Mouse (Mus musculus): Measurements from ENCODE around the gene Gh.
A peak's percentile ranks its signal among the peaks of the same experiment; 100 is the strongest.

Gh gene

GRCm38 (mm10) chr11:106284126-106284525 lies 17.5 kb downstream of the Gh start:
- Histone ChIP-seq H3K27me3 (ENCODE audit: insufficient read depth, low read length) (peaks cover 56% of the 10 kb centered on the region), H3K4me3 (replicated peaks; ENCODE audit: low read length) (no peak overlapping the region), H3K9me3 (ENCODE audit: low read length) (no peaks in the 10 kb centered on the region), H3K4me1 (replicated peaks; ENCODE audit: low read depth, low read length) (peaks cover 9% of the 10 kb centered on the region), H3K36me3 (ENCODE audit: insufficient read depth, low read length) (no peaks in the 10 kb centered on the region)
- TF ChIP-seq CTCF (conservative IDR thresholded peaks at IDR 0.05; ENCODE audit: low read length) (no peak), NANOG (IDR thresholded peaks at IDR 0.05; ENCODE audit: borderline replicate concordance, low read length) (no peak), POU5F1 (IDR thresholded peaks at IDR 0.05; ENCODE audit: borderline replicate concordance, low read length) (no peak)

DNA sequence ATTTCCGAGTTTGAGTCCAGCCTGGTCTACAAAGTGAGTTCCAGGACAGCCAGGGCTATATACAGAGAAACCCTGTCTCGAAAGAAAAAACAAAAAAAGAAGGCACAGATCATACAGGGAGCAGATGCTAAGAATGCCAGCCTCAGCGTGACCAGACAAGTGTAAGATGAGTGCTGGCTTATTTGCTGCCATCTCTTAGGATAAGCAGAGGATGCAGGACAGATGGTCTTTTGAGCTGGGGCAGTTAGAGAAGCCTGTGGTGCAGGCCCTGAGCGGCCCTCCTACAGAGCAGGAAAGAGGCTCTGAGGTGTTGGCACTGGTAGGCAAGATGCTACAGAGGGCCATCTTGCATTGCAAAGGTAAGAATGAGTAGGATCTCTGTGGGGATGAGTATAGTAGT lies 18.3 kb downstream of the Gh start:
- H3K4me3 ChIP-seq (replicated peaks; ENCODE audit: low read length), result no peak overlapping the region
- H3K27me3 ChIP-seq (ENCODE audit: insufficient read depth, low read length), result peaks cover 61% of the 10 kb centered on the region
- H3K4me1 ChIP-seq (replicated peaks; ENCODE audit: low read depth, low read length), result peaks cover 9% of the 10 kb centered on the region
- no peaks in the 10 kb centered on the region for H3K36me3 ChIP-seq (ENCODE audit: insufficient read depth, low read length)
- H3K9me3 ChIP-seq (ENCODE audit: low read length), result no peaks in the 10 kb centered on the region
- TF ChIP-seq CTCF (conservative IDR thresholded peaks at IDR 0.05; ENCODE audit: low read length), result no peak
- no peak for TF ChIP-seq POU5F1 (IDR thresholded peaks at IDR 0.05; ENCODE audit: borderline replicate concordance, low read length)
- TF ChIP-seq NANOG (IDR thresholded peaks at IDR 0.05; ENCODE audit: borderline replicate concordance, low read length), result no peak

GRCm38 (mm10) chr11:106282452-106282851 lies 19.2 kb downstream of the Gh start:
- Histone ChIP-seq H3K4me3 (replicated peaks; ENCODE audit: low read length) (no peak overlapping the region), H3K4me1 (replicated peaks; ENCODE audit: low read depth, low read length) (peaks cover 9% of the 10 kb centered on the region), H3K36me3 (ENCODE audit: insufficient read depth, low read length) (no peaks in the 10 kb centered on the region), H3K9me3 (ENCODE audit: low read length) (no peaks in the 10 kb centered on the region), H3K27me3 (ENCODE audit: insufficient read depth, low read length) (peaks cover 65% of the 10 kb centered on the region)
- TF ChIP-seq CTCF (conservative IDR thresholded peaks at IDR 0.05; ENCODE audit: low read length) (no peak), POU5F1 (IDR thresholded peaks at IDR 0.05; ENCODE audit: borderline replicate concordance, low read length) (no peak), NANOG (IDR thresholded peaks at IDR 0.05; ENCODE audit: borderline replicate concordance, low read length) (no peak)

GRCm38 (mm10) chr11:106276454-106276853 lies 25.2 kb downstream of the Gh start, which contains the start of gene Tcam1:
Tcam1 (plus strand) TSS chr11:106276672.
- peak; percentile 34 for TF ChIP-seq CTCF (conservative IDR thresholded peaks at IDR 0.05; ENCODE audit: low read length)
- no peak for TF ChIP-seq NANOG (IDR thresholded peaks at IDR 0.05; ENCODE audit: borderline replicate concordance, low read length)
- TF ChIP-seq POU5F1 (IDR thresholded peaks at IDR 0.05; ENCODE audit: borderline replicate concordance, low read length), result no peak
- Histone ChIP-seq H3K36me3 (ENCODE audit: insufficient read depth, low read length) (no peaks in the 10 kb centered on the region), H3K4me3 (replicated peaks; ENCODE audit: low read length) (no peak within 1 kb of the TSS), H3K4me1 (replicated peaks; ENCODE audit: low read depth, low read length) (peaks cover 38% of the 10 kb centered on the region), H3K27me3 (ENCODE audit: insufficient read depth, low read length) (peaks cover 33% of the 10 kb centered on the region), H3K9me3 (ENCODE audit: low read length) (no peaks in the 10 kb centered on the region)

- peaks cover 52% of the 10 kb centered on the region for H3K4me1 ChIP-seq (replicated peaks; ENCODE audit: low read depth, low read length)
- peaks cover 7% of the 10 kb centered on the region for H3K36me3 ChIP-seq (ENCODE audit: insufficient read depth, low read length)
- TF ChIP-seq NANOG (IDR thresholded peaks at IDR 0.05; ENCODE audit: borderline replicate concordance, low read length), result no peak
- no peak for TF ChIP-seq CTCF (conservative IDR thresholded peaks at IDR 0.05; ENCODE audit: low read length)
- no peak for TF ChIP-seq POU5F1 (IDR thresholded peaks at IDR 0.05; ENCODE audit: borderline replicate concordance, low read length)
- peaks cover 33% of the 10 kb centered on the region for H3K27me3 ChIP-seq (ENCODE audit: insufficient read depth, low read length)
- H3K4me3 ChIP-seq (replicated peaks; ENCODE audit: low read length), result no peak overlapping the region
- H3K9me3 ChIP-seq (ENCODE audit: low read length), result no peaks in the 10 kb centered on the region
Measured at GRCm38 (mm10) chr11:106274971-106275411, 26.7 kb downstream of the Gh start.

GRCm38 (mm10) chr11:106274374-106274773 lies 27.3 kb downstream of the Gh start:
- TF ChIP-seq CTCF (conservative IDR thresholded peaks at IDR 0.05; ENCODE audit: low read length) (no peak), POU5F1 (IDR thresholded peaks at IDR 0.05; ENCODE audit: borderline replicate concordance, low read length) (no peak)
- Histone ChIP-seq H3K36me3 (ENCODE audit: insufficient read depth, low read length) (peaks cover 8% of the 10 kb centered on the region), H3K9me3 (ENCODE audit: low read length) (no peaks in the 10 kb centered on the region), H3K27me3 (ENCODE audit: insufficient read depth, low read length) (peaks cover 33% of the 10 kb centered on the region), H3K4me3 (replicated peaks; ENCODE audit: low read length) (peak overlapping the region; percentile 74), H3K4me1 (replicated peaks; ENCODE audit: low read depth, low read length) (peaks cover 57% of the 10 kb centered on the region)

GRCm38 (mm10) chr11:106273811-106274210 lies 27.9 kb downstream of the Gh start:
- H3K4me1 ChIP-seq (replicated peaks; ENCODE audit: low read depth, low read length), result peaks cover 62% of the 10 kb centered on the region
- H3K4me3 ChIP-seq (replicated peaks; ENCODE audit: low read length), result peak overlapping the region; percentile 74
- peaks cover 8% of the 10 kb centered on the region for H3K36me3 ChIP-seq (ENCODE audit: insufficient read depth, low read length)
- H3K27me3 ChIP-seq (ENCODE audit: insufficient read depth, low read length), result peaks cover 32% of the 10 kb centered on the region
- TF ChIP-seq POU5F1 (IDR thresholded peaks at IDR 0.05; ENCODE audit: borderline replicate concordance, low read length) (no peak), CTCF (conservative IDR thresholded peaks at IDR 0.05; ENCODE audit: low read length) (no peak), NANOG (IDR thresholded peaks at IDR 0.05; ENCODE audit: borderline replicate concordance, low read length) (no peak)
- H3K9me3 ChIP-seq (ENCODE audit: low read length), result no peaks in the 10 kb centered on the region

DNA sequence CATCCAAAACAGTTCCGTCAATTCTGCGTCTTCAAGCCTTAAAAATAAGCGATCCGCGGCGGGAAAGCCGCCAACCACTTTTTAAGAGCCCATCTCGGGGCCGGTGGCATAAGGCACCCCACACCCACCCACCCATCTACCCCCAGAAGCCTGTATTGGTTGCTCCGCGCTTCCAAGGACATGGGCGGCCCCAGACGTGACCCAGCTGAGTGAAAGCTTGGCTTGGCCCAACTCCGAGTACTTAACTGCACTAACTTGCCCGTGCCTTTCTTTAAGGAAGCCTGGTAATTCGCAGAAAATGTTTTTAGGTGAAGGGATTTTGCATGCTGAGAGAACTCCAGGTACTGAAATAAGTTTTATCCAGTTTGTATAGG lies 28.4 kb downstream of the Gh start:
- no peak for TF ChIP-seq POU5F1 (IDR thresholded peaks at IDR 0.05; ENCODE audit: borderline replicate concordance, low read length)
- TF ChIP-seq CTCF (conservative IDR thresholded peaks at IDR 0.05; ENCODE audit: low read length), result no peak
- H3K36me3 ChIP-seq (ENCODE audit: insufficient read depth, low read length), result peaks cover 10% of the 10 kb centered on the region
- peaks cover 27% of the 10 kb centered on the region for H3K27me3 ChIP-seq (ENCODE audit: insufficient read depth, low read length)
- no peaks in the 10 kb centered on the region for H3K9me3 ChIP-seq (ENCODE audit: low read length)
- H3K4me3 ChIP-seq (replicated peaks; ENCODE audit: low read length), result peak overlapping the region; percentile 74
- peaks cover 68% of the 10 kb centered on the region for H3K4me1 ChIP-seq (replicated peaks; ENCODE audit: low read depth, low read length)

DNA sequence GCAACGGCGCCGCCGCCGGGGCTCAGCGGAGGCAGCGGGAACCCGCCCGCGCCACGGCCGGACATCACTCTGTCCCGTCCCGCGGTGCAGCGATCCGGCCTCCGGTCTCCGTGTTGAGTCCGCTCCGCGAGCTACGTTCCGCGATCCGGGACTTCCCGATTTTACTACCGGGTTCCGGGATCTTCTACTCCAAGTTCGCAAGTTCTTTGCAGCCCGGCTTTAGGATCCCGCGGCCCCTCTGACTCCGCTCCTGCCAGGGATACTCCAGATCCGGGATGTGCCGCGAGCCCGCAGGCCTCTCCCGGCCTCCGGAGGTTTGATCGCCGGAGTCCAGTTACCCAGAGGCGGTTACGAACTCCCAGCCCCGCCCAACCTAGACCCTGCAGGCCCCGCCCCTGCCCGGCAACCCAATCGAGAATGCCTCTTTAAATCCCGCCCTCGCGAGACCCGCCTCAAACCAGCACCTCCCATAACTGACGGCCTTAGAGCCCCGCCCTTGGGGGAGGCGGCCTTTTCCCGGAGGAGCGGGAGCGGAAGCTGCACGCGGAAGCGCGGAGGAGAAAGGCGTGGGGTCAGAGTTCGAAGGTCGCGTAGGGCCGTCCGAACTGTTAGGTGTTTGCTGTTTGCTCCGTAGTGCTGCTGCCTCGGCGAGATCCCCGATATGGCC lies 28.9 kb downstream of the Gh start, which contains the start of gene Smarcd2:
Gene Smarcd2, minus strand, starts transcription at position 329 of the 667 bp plus-strand sequence.
- H3K36me3 ChIP-seq (ENCODE audit: insufficient read depth, low read length), result peaks cover 13% of the 10 kb centered on the region
- no peak for TF ChIP-seq POU5F1 (IDR thresholded peaks at IDR 0.05; ENCODE audit: borderline replicate concordance, low read length)
- TF ChIP-seq NANOG (IDR thresholded peaks at IDR 0.05; ENCODE audit: borderline replicate concordance, low read length), result no peak
- no peak for TF ChIP-seq CTCF (conservative IDR thresholded peaks at IDR 0.05; ENCODE audit: low read length)
- H3K9me3 ChIP-seq (ENCODE audit: low read length), result no peaks in the 10 kb centered on the region
- H3K27me3 ChIP-seq (ENCODE audit: insufficient read depth, low read length), result peaks cover 22% of the 10 kb centered on the region
- H3K4me1 ChIP-seq (replicated peaks; ENCODE audit: low read depth, low read length), result peaks cover 73% of the 10 kb centered on the region
- H3K4me3 ChIP-seq (replicated peaks; ENCODE audit: low read length), result peak within 1 kb of the TSS; percentile 96
